Mouse (Mus musculus) liver, embryonic 15.5 days (tissue): ENCODE measurements around the gene Desi2. TPM values are rescaled to one million over a fixed set of nuclear protein-coding genes. Genes with fewer than 3 reads are reported as not detected.
"Not testable (repeated sequence)": the region's sequence is repeated elsewhere in the genome, so short reads cannot be mapped to it uniquely, and the experiment has no call there.

Experiments used
- ATAC-seq: fragments of 200-750 bp; cut with Nextera tagmentation; 2 replicates; pipeline ENCODE4 v1.8.0; 2017; ENCODE audit warnings: moderate number of reproducible peaks, mild to moderate bottlenecking, moderate library complexity; ENCODE audit not compliant: insufficient read depth
- H3K27ac ChIP-seq: fragments of 300-500 bp; sonication (generic); replicated peaks from 2 replicates; pipeline ENCODE4 v1.5.1; 2015; ENCODE audit warnings: mild to moderate bottlenecking, inconsistent platforms
- H3K27me3 ChIP-seq: fragments of 300-500 bp; sonication (generic); 2 replicates; pipeline ENCODE4 v1.6.1; 2015; ENCODE audit warnings: mild to moderate bottlenecking, inconsistent platforms
- H3K36me3 ChIP-seq: fragments of 300-500 bp; sonication (generic); replicated peaks from 2 replicates; pipeline ENCODE4 v1.6.1; 2015; ENCODE audit warnings: moderate library complexity, mild to moderate bottlenecking, inconsistent platforms
- H3K4me1 ChIP-seq: fragments of 300-500 bp; sonication (generic); replicated peaks from 2 replicates; pipeline ENCODE4 v1.6.1; 2015; ENCODE audit warnings: inconsistent platforms
- H3K4me2 ChIP-seq: fragments of 300-500 bp; sonication (generic); 2 replicates; pipeline ENCODE4 v1.6.1; 2015; ENCODE audit warnings: moderate library complexity, mild to moderate bottlenecking, inconsistent platforms
- H3K4me3 ChIP-seq: fragments of 300-500 bp; sonication (generic); replicated peaks from 2 replicates; pipeline ENCODE4 v1.5.1; 2015; ENCODE audit warnings: mild to moderate bottlenecking, inconsistent platforms
- H3K9ac ChIP-seq: fragments of 300-500 bp; sonication (generic); 2 replicates; pipeline ENCODE4 v1.6.1; 2015; ENCODE audit warnings: moderate library complexity, mild to moderate bottlenecking, inconsistent platforms
- H3K9me3 ChIP-seq: fragments of 300-500 bp; sonication (generic); replicated peaks from 2 replicates; pipeline ENCODE4 v1.6.1; 2016; ENCODE audit warnings: inconsistent platforms
- WGBS: fragments of 180-500 bp; shearing (Covaris S2); methylation state at CpG from one replicate; pipeline ENCODE4 v1.1.7; 2015; ENCODE audit warnings: mixed read lengths; ENCODE audit not compliant: insufficient replicate concordance; 5-methylcytosine and 5-hydroxymethylcytosine counted together
- polyA plus RNA-seq: library from polyadenylated mRNA; unstranded; fragments of >200 nt; fragmentation: Nextera tagmentation; extraction: Ambion mirVana; gene quantifications from 2 replicates; pipeline ENCODE4 v1.2.1, GENCODE M21; 2015

Gene Desi2
- polyA plus RNA-seq, 1 experiment from 2014 or later: 8.6 TPM

- Histone ChIP-seq H3K9me3 (no peaks in the 10 kb centered on the region), H3K4me1 (peaks cover 3% of the 10 kb centered on the region; the same call in 1 of the 2 replicates), H3K27me3 (no peaks in the 10 kb centered on the region), H3K27ac (no peak overlapping the region), H3K4me3 (no peak overlapping the region), H3K4me2 (no peak overlapping the region), H3K36me3 (no peaks in the 10 kb centered on the region; the same call in 1 of the 2 replicates), H3K9ac (no peak overlapping the region)
- 70% methylated on average over 5 of the region's 5 CpGs for WGBS
- no peak for ATAC-seq
Observed at GRCm38 (mm10) chr1:178219166-178220077, 32.2 kb downstream of the Desi2 start.

DNA sequence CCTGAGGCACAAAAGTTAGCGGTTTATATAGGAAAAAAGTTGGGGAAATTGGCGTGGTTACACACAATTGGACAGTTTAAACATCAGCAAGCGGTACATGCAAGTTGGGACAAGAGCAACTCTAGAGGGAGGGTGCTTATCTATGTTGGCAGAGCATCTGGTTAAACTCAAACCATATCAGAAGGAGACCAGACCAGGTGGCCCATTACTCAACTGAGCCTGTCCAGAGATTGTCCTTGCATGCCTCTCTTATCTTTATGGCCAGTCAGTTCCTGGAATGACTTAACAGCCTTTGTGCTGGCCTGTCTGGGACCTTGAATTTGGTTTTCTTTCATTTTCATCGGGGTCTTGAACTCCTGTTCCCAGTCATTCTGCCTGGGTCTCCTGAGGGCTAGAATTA lies 41.7 kb downstream of the Desi2 start:
- Histone ChIP-seq H3K36me3 (peaks cover 44% of the 10 kb centered on the region), H3K9me3 (peaks cover 14% of the 10 kb centered on the region)
- not testable (repeated sequence) for H3K27me3 ChIP-seq, H3K9ac ChIP-seq, H3K27ac ChIP-seq, ATAC-seq, H3K4me1 ChIP-seq, H3K4me3 ChIP-seq, H3K4me2 ChIP-seq
- WGBS: 66% methylated on average over 4 of the region's 4 CpGs

DNA sequence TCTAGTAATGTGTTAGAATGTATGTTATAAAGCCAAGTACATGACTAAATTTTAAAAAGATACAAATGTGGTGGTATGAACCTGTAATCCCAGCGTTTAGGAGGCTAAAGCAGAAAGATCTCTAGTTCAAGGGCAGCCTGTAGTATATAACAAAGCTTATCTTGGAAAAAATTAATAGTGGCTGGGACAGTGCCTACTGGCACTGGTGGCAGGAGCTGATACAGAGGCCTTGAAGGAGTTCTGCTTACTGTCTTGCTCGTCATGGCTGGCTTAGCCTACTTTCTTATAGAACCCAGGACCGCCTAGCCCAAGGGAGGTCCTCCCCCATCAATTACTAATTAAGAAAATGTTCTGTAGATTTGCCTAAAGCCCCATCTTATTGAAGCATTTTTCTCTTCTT lies 46.9 kb downstream of the Desi2 start:
- H3K27ac ChIP-seq: no peak overlapping the region
- 54% methylated on average over 3 of the region's 3 CpGs for WGBS
- no peaks in the 10 kb centered on the region for H3K27me3 ChIP-seq
- H3K9me3 ChIP-seq: 0 out of 2 replicates have a peak, but pooled peaks cover under 1% of the 10 kb centered on the region
- no peak for ATAC-seq
- H3K4me3 ChIP-seq: no peak overlapping the region
- peaks cover 4% of the 10 kb centered on the region; the same call in 1 of the 2 replicates for H3K4me1 ChIP-seq
- H3K36me3 ChIP-seq: peaks cover 4% of the 10 kb centered on the region
- no peak overlapping the region for H3K9ac ChIP-seq
- no peak overlapping the region for H3K4me2 ChIP-seq

DNA sequence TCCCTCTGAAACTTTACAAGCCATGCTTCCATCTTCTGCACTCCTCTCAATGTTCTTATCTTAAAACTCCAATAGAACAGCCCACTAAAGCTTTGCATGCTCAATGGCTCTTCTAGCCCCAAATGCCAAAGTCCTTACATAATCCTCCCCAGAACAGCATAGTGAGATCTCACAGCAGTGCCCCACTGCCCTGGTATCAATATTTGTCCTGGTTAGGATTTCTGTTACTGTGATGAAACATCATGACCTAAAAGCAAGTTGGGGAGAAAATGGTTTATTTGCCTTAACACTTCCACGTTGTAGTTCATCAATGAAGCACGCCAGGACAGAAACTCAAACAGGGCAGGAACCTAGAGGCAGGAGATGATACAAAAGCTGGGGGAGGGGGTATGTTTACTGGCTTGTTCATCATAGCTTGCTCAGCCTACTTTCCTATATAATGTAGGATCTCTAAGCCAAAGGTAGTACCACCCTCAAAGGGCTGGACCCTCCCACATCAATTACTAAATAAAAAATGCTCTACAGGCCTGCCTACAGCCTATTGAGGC lies 48.8 kb downstream of the Desi2 start:
- Histone ChIP-seq H3K9ac (no peak overlapping the region), H3K27ac (0 out of 2 replicates have a peak overlapping the region, but pooled peaks have one; percentile 20), H3K27me3 (no peaks in the 10 kb centered on the region), H3K9me3 (no peaks in the 10 kb centered on the region), H3K36me3 (0 out of 2 replicates have a peak, but pooled peaks cover 2% of the 10 kb centered on the region), H3K4me2 (no peak overlapping the region), H3K4me3 (no peak overlapping the region), H3K4me1 (peaks cover 4% of the 10 kb centered on the region; the same call in 1 of the 2 replicates)
- ATAC-seq: peak; percentile 52
- WGBS: 66% methylated on average over 2 of the region's 2 CpGs

- 69% methylated on average over 1 of the region's 1 CpGs for WGBS
- ATAC-seq: no peak
Observed at GRCm38 (mm10) chr1:178238676-178239075, 51.5 kb downstream of the Desi2 start.

DNA sequence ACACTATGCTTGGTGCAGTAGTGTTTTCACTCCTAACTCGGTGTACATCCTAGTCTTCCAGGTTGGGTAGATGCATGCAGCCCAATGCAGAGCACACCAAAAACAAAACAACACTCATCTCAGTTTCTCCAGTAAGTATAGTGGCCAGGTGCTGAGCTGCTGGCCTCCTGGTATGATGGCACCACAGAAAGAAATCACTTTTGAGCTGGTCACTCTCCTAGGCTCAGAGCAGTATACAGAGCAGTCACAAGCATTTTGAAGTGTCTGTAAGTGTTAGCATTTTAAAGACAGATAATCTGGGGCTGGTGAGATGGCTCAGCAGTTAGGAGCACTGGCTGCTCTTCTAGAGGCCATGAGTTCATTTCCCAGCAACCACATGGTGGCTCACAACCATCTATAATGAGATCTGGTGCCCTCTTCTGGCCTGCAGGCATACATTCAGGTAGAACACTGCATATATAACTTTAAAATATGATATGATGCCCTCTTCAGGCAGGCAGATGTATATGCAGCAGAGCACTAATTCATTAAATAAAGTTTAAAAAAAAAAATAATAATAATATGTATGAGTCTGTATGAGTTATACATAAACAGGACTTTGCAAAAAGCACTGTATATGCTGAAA lies 54.8 kb downstream of the Desi2 start:
- peak; percentile 31; the same call in 1 of the 2 replicates for ATAC-seq
- Histone ChIP-seq H3K9me3 (no peaks in the 10 kb centered on the region), H3K4me2 (no peak overlapping the region), H3K27ac (no peak overlapping the region), H3K4me1 (no peaks in the 10 kb centered on the region), H3K9ac (no peak overlapping the region), H3K4me3 (no peak overlapping the region), H3K36me3 (peaks cover 18% of the 10 kb centered on the region; the same call in 1 of the 2 replicates), H3K27me3 (no peaks in the 10 kb centered on the region)
- 77% methylated on average over 1 of the region's 1 CpGs for WGBS

More at GRCm38 (mm10) chr1:178238676-178239075, 51.5 kb downstream of the Desi2 start:
- H3K27me3 ChIP-seq: no peaks in the 10 kb centered on the region
- H3K4me2 ChIP-seq: no peak overlapping the region
- peaks cover 4% of the 10 kb centered on the region; the same call in 1 of the 2 replicates for H3K4me1 ChIP-seq
- no peaks in the 10 kb centered on the region for H3K9me3 ChIP-seq
- H3K27ac ChIP-seq: no peak overlapping the region
- no peak overlapping the region for H3K4me3 ChIP-seq
- H3K9ac ChIP-seq: no peak overlapping the region
- peaks cover 5% of the 10 kb centered on the region; the same call in 1 of the 2 replicates for H3K36me3 ChIP-seq

DNA sequence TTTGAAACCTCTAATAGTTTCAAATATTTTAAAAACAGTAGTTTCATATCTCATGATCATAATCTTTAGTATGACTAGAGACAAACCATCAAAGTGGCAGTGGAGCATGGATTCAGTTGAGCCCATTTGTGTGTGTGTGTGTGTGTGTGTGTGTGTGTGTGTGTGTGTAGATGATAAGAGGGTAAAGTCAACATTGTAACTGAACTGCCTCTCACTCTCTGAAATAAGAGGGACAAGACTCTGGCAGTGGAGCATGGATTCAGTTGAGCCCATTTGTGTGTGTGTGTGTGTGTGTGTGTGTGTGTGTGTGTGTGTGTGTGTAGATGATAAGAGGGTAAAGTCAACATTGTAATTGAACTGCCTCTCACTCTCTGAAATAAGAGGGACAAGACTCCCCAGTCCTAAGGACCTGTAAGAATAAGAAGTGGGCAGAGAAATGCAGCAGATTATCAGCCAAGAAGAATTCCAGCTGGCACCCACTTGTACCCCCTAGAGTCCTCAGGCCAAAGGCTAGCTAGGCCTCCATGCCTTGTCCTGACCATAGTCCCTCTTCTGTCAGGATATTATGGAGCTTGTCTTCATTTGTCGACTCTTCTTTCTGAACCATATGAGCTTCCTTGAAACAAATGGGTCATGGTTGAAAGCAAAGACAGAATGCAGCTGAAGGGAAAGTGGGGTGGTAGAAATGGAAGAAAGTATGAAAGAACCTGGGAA lies 61.0 kb downstream of the Desi2 start:
- H3K4me3 ChIP-seq: no peak overlapping the region
- H3K27ac ChIP-seq: no peak overlapping the region
- WGBS: 70% methylated on average over 1 of the region's 1 CpGs
- H3K27me3 ChIP-seq: no peaks in the 10 kb centered on the region
- ATAC-seq: no peak; the same call in 1 of the 2 replicates
- H3K9ac ChIP-seq: no peak overlapping the region
- H3K4me2 ChIP-seq: no peak overlapping the region
- no peaks in the 10 kb centered on the region for H3K4me1 ChIP-seq
- H3K36me3 ChIP-seq: peaks cover 24% of the 10 kb centered on the region; the same call in 1 of the 2 replicates
- H3K9me3 ChIP-seq: no peaks in the 10 kb centered on the region

DNA sequence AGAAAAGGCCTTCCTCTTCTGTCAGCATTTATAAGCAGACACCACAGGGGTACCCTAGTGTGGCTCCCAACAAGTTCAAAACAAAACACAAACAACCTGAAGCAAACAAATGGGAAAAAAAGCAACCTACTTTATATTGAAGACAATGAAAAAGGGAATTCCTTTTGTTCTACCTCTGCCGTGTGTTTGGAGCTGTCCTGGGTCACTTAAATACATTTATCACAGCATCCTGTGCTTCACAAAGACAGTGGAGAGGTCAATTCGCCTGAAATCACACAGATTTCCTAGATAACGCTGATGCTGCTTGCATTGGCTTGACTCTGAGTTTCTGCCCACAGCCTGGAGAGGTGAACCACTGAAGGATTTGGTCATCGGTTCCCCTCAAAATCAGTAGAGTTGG lies 67.4 kb downstream of the Desi2 start:
- WGBS: 64% methylated on average over 4 of the region's 4 CpGs
- H3K4me3 ChIP-seq: no peak overlapping the region
- no peak overlapping the region for H3K4me2 ChIP-seq
- no peaks in the 10 kb centered on the region for H3K9me3 ChIP-seq
- no peak overlapping the region for H3K9ac ChIP-seq
- no peak for ATAC-seq
- no peaks in the 10 kb centered on the region for H3K27me3 ChIP-seq
- no peaks in the 10 kb centered on the region for H3K4me1 ChIP-seq
- no peak overlapping the region for H3K27ac ChIP-seq
- H3K36me3 ChIP-seq: 0 out of 2 replicates have a peak, but pooled peaks cover 14% of the 10 kb centered on the region

- Histone ChIP-seq H3K4me1 (no peaks in the 10 kb centered on the region), H3K4me2 (no peak overlapping the region), H3K9ac (no peak overlapping the region), H3K27ac (no peak overlapping the region), H3K27me3 (no peaks in the 10 kb centered on the region), H3K4me3 (no peak overlapping the region), H3K36me3 (0 out of 2 replicates have a peak, but pooled peaks cover 7% of the 10 kb centered on the region), H3K9me3 (no peaks in the 10 kb centered on the region)
- WGBS: 75% methylated on average over 4 of the region's 4 CpGs
- no peak for ATAC-seq
Observed at GRCm38 (mm10) chr1:178256351-178256750, 69.1 kb downstream of the Desi2 start.

GRCm38 (mm10) chr1:178258821-178259220 lies 71.6 kb downstream of the Desi2 start:
- no peaks in the 10 kb centered on the region for H3K4me1 ChIP-seq
- no peak for ATAC-seq
- H3K36me3 ChIP-seq: 0 out of 2 replicates have a peak, but pooled peaks cover 5% of the 10 kb centered on the region
- no peak overlapping the region for H3K4me2 ChIP-seq
- H3K9me3 ChIP-seq: no peaks in the 10 kb centered on the region
- H3K27ac ChIP-seq: no peak overlapping the region
- no peak overlapping the region for H3K4me3 ChIP-seq
- 65% methylated on average over 2 of the region's 2 CpGs for WGBS
- H3K9ac ChIP-seq: no peak overlapping the region
- no peaks in the 10 kb centered on the region for H3K27me3 ChIP-seq
